Mouse (Mus musculus) erythroblast, embryonic 14.5 days (primary cell): Measurements from ENCODE around the gene AY074887. TPM values are rescaled to one million over a fixed set of nuclear protein-coding genes. Genes with fewer than 3 reads are reported as not detected.
"Not testable (repeated sequence)": the region's sequence is repeated elsewhere in the genome, so short reads cannot be mapped to it uniquely, and the experiment has no call there.

ENCODE experiments used
- H3K27me3 ChIP-seq: 2 replicates; pipeline ENCODE4 v1.6.1; 2012; ENCODE audit warnings: inconsistent platforms; ENCODE audit not compliant: control insufficient read depth
- H3K36me3 ChIP-seq: 2 replicates; pipeline ENCODE4 v1.6.1; 2012; ENCODE audit warnings: mild to moderate bottlenecking, inconsistent platforms; ENCODE audit not compliant: control insufficient read depth
- H3K4me1 ChIP-seq: 2 replicates; pipeline ENCODE4 v1.6.1; 2012; ENCODE audit warnings: inconsistent platforms; ENCODE audit not compliant: control insufficient read depth
- H3K4me3 ChIP-seq: replicated peaks from 2 replicates; pipeline ENCODE3; 2012; ENCODE audit warnings: moderate library complexity, mild to moderate bottlenecking, inconsistent platforms
- H3K9me3 ChIP-seq: 2 replicates; pipeline ENCODE4 v1.6.1; 2012; ENCODE audit warnings: low read length, inconsistent platforms, mixed read lengths; ENCODE audit not compliant: control insufficient read depth
- GATA1 ChIP-seq: IDR thresholded peaks from 2 replicates; pipeline ENCODE4 v1.6.1; 2012; ENCODE audit warnings: low read length, inconsistent platforms, mixed read lengths
- TAL1 ChIP-seq: IDR thresholded peaks from 3 replicates; pipeline ENCODE4 v1.6.1; 2012; ENCODE audit warnings: low read length, inconsistent platforms, mixed read lengths
- polyA plus RNA-seq: library from polyadenylated mRNA; stranded (reverse); fragments of >175 nt; gene quantifications from 2 replicates; pipeline ENCODE4 v1.2.3, GENCODE M21; 2012

The AY074887 gene
- polyA plus RNA-seq, 1 experiment, result not detected

DNA sequence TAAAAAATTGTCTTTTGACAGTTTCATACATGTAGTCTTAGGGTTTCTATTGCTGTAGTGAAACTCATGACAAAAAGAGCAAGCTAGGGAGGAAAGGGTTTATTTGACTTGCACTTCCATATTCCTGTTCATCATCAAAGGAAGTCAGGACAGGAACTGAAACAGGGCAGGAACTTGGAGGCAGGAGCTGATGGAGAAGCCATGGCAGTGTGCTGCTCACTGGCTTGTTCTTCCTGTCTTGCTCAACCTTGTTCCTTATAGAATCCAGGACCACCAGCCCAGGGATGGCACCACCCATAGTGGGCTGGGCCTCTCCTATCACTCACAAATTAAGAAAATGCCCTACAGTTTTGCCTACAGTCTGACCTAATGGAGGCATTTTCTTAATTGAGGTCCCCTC lies 12.9 kb upstream of the AY074887 start:
- Histone ChIP-seq H3K9me3 (peaks cover 13% of the 10 kb centered on the region), H3K4me1 (no peaks in the 10 kb centered on the region), H3K4me3 (no peak overlapping the region), H3K27me3 (no peaks in the 10 kb centered on the region), H3K36me3 (peaks cover 16% of the 10 kb centered on the region)
- TF ChIP-seq GATA1 (no peak), TAL1 (no peak)

- no peak overlapping the region for H3K4me3 ChIP-seq
- H3K36me3 ChIP-seq, result peaks cover 42% of the 10 kb centered on the region
- peaks cover 9% of the 10 kb centered on the region for H3K9me3 ChIP-seq
- no peaks in the 10 kb centered on the region for H3K4me1 ChIP-seq
- H3K27me3 ChIP-seq, result no peaks in the 10 kb centered on the region
- TF ChIP-seq GATA1, result no peak
- no peak for TF ChIP-seq TAL1
Observed at GRCm38 (mm10) chr9:54961059-54961458, 10.3 kb upstream of the AY074887 start.

DNA sequence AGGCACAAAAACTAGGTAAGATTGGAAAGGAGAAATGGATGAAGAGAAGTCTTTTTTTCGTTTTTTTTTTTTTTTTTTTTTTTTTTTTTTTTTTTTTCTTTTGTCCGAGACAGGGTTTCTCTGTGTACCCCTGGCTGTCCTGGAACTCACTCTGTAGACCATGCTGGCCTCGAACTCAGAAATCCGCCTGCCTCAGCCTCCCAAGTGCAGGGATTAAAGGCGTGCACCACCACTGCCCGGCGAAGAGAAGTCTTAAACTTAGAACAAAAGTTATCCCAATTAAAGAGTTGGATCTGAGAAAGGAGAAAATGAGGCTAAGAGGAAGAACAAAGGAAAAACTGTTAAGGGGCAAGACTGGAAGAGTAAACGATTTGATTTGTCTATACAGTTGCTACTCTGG lies 636 bp downstream of the AY074887 start:
- not testable (repeated sequence) for H3K27me3 ChIP-seq

DNA sequence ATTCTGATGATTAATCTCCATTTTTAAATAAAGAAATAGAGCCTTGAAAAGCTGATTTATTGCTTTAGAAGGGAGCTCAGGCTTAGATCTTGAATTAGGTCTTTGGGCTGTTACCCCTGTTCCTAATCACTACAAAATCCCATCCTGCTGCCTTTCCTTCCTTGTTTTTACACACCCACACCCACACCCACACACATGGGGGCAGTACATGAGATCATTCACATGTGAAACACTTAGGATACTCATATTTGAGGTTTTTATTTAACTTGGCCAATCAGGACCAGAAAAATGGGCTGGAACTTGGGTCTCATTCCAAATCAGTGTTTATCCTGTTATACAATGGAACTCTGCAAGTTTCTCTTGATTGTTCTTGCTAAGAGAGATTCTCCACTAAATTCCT lies 1.3 kb downstream of the AY074887 start:
- TF ChIP-seq GATA1 (no peak), TAL1 (no peak)
- peaks cover 26% of the 10 kb centered on the region for H3K36me3 ChIP-seq
- H3K4me3 ChIP-seq, result no peak overlapping the region
- no peaks in the 10 kb centered on the region; the same call in 1 of the 2 replicates for H3K27me3 ChIP-seq
- H3K4me1 ChIP-seq, result peaks cover 27% of the 10 kb centered on the region
- H3K9me3 ChIP-seq, result no peaks in the 10 kb centered on the region

More for the DNA sequence above, 636 bp downstream of the AY074887 start:
- peaks cover 27% of the 10 kb centered on the region for H3K4me1 ChIP-seq
- H3K9me3 ChIP-seq, result not testable (repeated sequence)
- H3K36me3 ChIP-seq, result peaks cover 33% of the 10 kb centered on the region
- peak overlapping the region; percentile 86 for H3K4me3 ChIP-seq

GRCm38 (mm10) chr9:54946256-54946655 lies 4.5 kb downstream of the AY074887 start:
- Histone ChIP-seq H3K9me3 (no peaks in the 10 kb centered on the region), H3K27me3 (no peaks in the 10 kb centered on the region; the same call in 1 of the 2 replicates), H3K36me3 (no peaks in the 10 kb centered on the region), H3K4me1 (peaks cover 8% of the 10 kb centered on the region), H3K4me3 (no peak overlapping the region)
- TF ChIP-seq GATA1 (no peak), TAL1 (no peak)

DNA sequence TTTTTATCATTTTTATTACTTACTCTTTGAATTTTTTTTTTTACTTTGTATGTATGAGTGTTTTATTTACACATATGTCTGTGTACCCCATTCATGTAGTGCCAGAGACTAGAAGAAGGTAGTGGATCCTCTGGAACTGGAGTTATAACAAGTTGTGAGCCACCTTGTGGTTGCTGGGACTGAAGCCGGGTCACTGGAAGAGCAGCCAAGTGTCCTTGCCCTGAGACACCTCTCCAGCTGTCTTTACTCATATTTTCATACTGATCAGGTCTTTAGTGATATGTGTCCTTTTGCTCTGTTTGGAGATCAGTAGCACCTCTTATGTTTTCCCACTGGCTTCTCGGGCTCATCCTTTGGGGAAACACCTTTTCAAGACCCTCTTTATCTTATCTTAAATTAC lies 6.3 kb downstream of the AY074887 start:
- no peaks in the 10 kb centered on the region for H3K36me3 ChIP-seq
- no peaks in the 10 kb centered on the region for H3K9me3 ChIP-seq
- no peak for TF ChIP-seq TAL1
- TF ChIP-seq GATA1, result no peak
- no peaks in the 10 kb centered on the region; the same call in 1 of the 2 replicates for H3K27me3 ChIP-seq
- no peaks in the 10 kb centered on the region for H3K4me1 ChIP-seq
- no peak overlapping the region for H3K4me3 ChIP-seq

DNA sequence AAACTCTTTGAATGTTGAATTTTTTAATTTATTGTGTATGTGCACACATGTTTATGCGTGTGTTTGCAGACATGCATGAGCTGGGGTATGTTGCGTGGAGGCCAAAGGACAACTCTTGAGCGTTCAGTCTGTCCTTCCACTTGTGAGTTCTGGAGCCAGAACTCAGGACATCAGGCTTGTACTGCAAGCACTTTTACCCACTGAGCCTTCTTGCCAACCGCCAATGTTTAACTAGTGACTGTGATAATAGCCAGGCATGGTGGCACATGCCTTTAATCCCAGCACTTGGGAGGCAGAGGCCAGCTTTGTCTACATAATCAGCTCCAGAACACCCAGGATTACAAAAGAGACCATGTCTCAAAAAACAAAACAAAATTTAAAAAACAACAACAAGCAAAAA lies 8.7 kb downstream of the AY074887 start:
- TF ChIP-seq TAL1 (no peak), GATA1 (no peak)
- Histone ChIP-seq H3K4me3 (no peak overlapping the region), H3K4me1 (no peaks in the 10 kb centered on the region), H3K9me3 (no peaks in the 10 kb centered on the region), H3K36me3 (peaks cover 8% of the 10 kb centered on the region; the same call in 1 of the 2 replicates), H3K27me3 (no peaks in the 10 kb centered on the region; the same call in 1 of the 2 replicates)

GRCm38 (mm10) chr9:54932379-54932778 lies 18.4 kb downstream of the AY074887 start:
- H3K4me1 ChIP-seq, result no peaks in the 10 kb centered on the region
- H3K36me3 ChIP-seq, result peaks cover 2% of the 10 kb centered on the region; the same call in 1 of the 2 replicates
- no peak overlapping the region for H3K4me3 ChIP-seq
- no peaks in the 10 kb centered on the region for H3K27me3 ChIP-seq
- no peak for TF ChIP-seq TAL1
- TF ChIP-seq GATA1, result no peak
- H3K9me3 ChIP-seq, result no peaks in the 10 kb centered on the region

- no peaks in the 10 kb centered on the region for H3K4me1 ChIP-seq
- H3K36me3 ChIP-seq, result peaks cover 2% of the 10 kb centered on the region; the same call in 1 of the 2 replicates
- no peaks in the 10 kb centered on the region for H3K9me3 ChIP-seq
- H3K4me3 ChIP-seq, result no peak overlapping the region
- no peak for TF ChIP-seq TAL1
- no peak for TF ChIP-seq GATA1
- no peaks in the 10 kb centered on the region for H3K27me3 ChIP-seq
Observed at GRCm38 (mm10) chr9:54931765-54932164, 19.0 kb downstream of the AY074887 start.

GRCm38 (mm10) chr9:54930741-54931140 lies 20.1 kb downstream of the AY074887 start:
- Histone ChIP-seq H3K4me3 (no peak overlapping the region), H3K4me1 (no peaks in the 10 kb centered on the region), H3K9me3 (no peaks in the 10 kb centered on the region), H3K27me3 (no peaks in the 10 kb centered on the region), H3K36me3 (peaks cover 2% of the 10 kb centered on the region; the same call in 1 of the 2 replicates)
- TF ChIP-seq TAL1, result no peak
- TF ChIP-seq GATA1, result no peak

GRCm38 (mm10) chr9:54919946-54920345 lies 30.9 kb downstream of the AY074887 start:
- H3K9me3 ChIP-seq, result peaks cover 5% of the 10 kb centered on the region
- no peaks in the 10 kb centered on the region; the same call in 1 of the 2 replicates for H3K36me3 ChIP-seq
- H3K4me1 ChIP-seq, result peaks cover 6% of the 10 kb centered on the region
- peaks cover 19% of the 10 kb centered on the region for H3K27me3 ChIP-seq
- TF ChIP-seq TAL1 (no peak), GATA1 (no peak)
- H3K4me3 ChIP-seq, result no peak overlapping the region
